In the genomic region with DNA sequence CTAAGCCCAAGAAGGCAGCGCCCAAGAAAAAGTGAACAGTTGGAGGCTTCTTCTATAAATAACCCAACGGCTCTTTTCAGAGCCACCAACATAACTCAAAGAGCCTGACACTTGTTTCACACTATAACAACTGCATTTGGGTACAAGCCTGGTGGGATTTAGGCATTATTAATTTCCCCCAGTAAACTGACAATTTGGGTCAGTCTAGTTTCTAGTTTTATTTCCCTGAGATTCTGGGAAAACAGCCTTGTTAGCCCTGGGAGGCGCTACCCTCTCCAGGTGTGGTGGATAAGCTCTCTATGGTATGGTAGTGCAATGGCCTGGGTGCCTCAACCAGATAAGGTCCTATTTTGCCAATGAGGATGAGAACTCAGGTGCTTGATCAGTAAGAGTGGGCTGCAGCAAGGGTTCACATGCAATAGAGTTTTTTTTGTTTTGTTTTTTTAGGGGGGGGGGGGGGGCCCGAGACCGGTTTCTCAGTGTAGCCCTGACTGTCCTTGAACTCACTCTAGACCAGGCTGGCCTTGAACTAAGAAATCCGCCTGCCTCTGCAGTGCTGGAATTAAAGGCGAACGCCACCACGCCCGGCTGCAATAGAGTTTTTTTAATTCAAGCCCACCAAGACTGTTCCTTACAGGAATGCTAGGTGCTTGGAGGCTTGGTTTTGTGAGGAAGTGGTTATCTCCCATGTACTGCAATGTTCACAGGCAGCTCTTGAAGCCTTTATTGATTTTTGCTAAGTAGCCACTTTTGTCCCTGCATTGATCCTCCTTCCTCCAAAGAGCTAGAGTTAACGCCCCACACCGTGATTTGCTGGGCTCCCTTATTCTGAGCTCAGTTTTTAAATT, we compare ENCODE assay signal across 9 mouse cellular contexts. TPM values are rescaled to one million over a fixed set of nuclear protein-coding genes. Genes with fewer than 3 reads are reported as not detected.
DNase-seq lines count a peak whose midpoint lies in the region; ATAC-seq and TF ChIP-seq lines count a peak whose summit lies in the region.
"Had no signal": no experiment of that assay in that cellular context is flagged by ENCODE, and none has a peak within 500 bp of the region (broad histone marks: within the 10 kb centered on the region; RNA-seq: fewer than 3 reads in every experiment).

No protein-coding gene starts in this region.

- H3K4me1 ChIP-seq in heart, embryonic 12.5 days (replicated peaks): peaks cover 27% of the 10 kb centered on the region
- H3K4me1 ChIP-seq in G1E (ENCODE audit: insufficient read depth, low read depth, low read length): peaks cover 60% of the 10 kb centered on the region
- peaks cover 17% of the 10 kb centered on the region for H3K4me1 ChIP-seq in forebrain, postnatal 0 days (ENCODE audit: insufficient read depth)

- H3K4me2 ChIP-seq in heart, embryonic 12.5 days: peak overlapping the region; percentile 80
- H3K4me2 ChIP-seq in forebrain, postnatal 0 days (ENCODE audit: low read depth): peak overlapping the region; percentile 77

- no peak for TF ChIP-seq CTCF in G1E (IDR thresholded peaks at IDR 0.05; ENCODE audit: low read depth, low read length)
- TF ChIP-seq CTCF in forebrain, postnatal 0 days (IDR thresholded peaks at IDR 0.05; ENCODE audit: low read depth): no peak

- peak overlapping the region; percentile 94 for H3K27ac ChIP-seq in heart, embryonic 12.5 days (ENCODE audit: poor library complexity, severe bottlenecking)
- H3K27ac ChIP-seq in forebrain, postnatal 0 days (ENCODE audit: low read depth, low read length): peak overlapping the region; percentile 91; the same call in 1 of the 2 replicates
- peak overlapping the region; percentile 70 for H3K27ac ChIP-seq in macrophage

- peak overlapping the region; percentile 81 for H3K9ac ChIP-seq in heart, embryonic 12.5 days
- H3K9ac ChIP-seq in forebrain, postnatal 0 days: peak overlapping the region; percentile 66

- H3K4me3 ChIP-seq in heart, embryonic 12.5 days: peak overlapping the region; percentile 57
- H3K4me3 ChIP-seq in G1E (ENCODE audit: low read depth, low read length) (peak overlapping the region; percentile 64; the same call in 1 of the 2 replicates), macrophage (ENCODE audit: inconsistent target) (peak overlapping the region; percentile 32)
- H3K4me3 ChIP-seq in forebrain, postnatal 0 days (ENCODE audit: low read depth, low read length): peak overlapping the region; percentile 52

- intact Hi-C loops in heart, postnatal 25 days (cut with DNase I): loop anchor here (5.0 kb wide), 1 partner anchor 332 kb away; no protein-coding TSS in a partner anchor

- H3K79me2 ChIP-seq in macrophage (ENCODE audit: inconsistent target): no peaks in the 10 kb centered on the region

- ATAC-seq in heart, embryonic 12.5 days (ENCODE audit: insufficient number of reproducible peaks, low FRiP score): no peak
- no peak for ATAC-seq in G1E (ENCODE audit: extremely low read depth, insufficient number of reproducible peaks, low FRiP score, poor library complexity, severe bottlenecking)
- ATAC-seq in forebrain, postnatal 0 days: no peak

- no peaks in the 10 kb centered on the region for H3K27me3 ChIP-seq in heart, embryonic 12.5 days (replicated peaks)
- no peaks in the 10 kb centered on the region for H3K27me3 ChIP-seq in G1E (ENCODE audit: insufficient read depth, low read length)
- H3K27me3 ChIP-seq in forebrain, postnatal 0 days (ENCODE audit: insufficient read depth, low read length): no peaks in the 10 kb centered on the region
- H3K27me3 ChIP-seq: Patski had no signal

- H3K36me3 ChIP-seq in heart, embryonic 12.5 days: no peaks in the 10 kb centered on the region
- H3K36me3 ChIP-seq in G1E (replicated peaks) (no peaks in the 10 kb centered on the region), macrophage (ENCODE audit: inconsistent target) (no peaks in the 10 kb centered on the region)
- no peaks in the 10 kb centered on the region for H3K36me3 ChIP-seq in forebrain, postnatal 0 days (ENCODE audit: insufficient read depth)

- DNase-seq in heart, postnatal 25 days (ENCODE audit: low spot score): no peak
- DNase-seq in G1E (ENCODE audit: low spot score): no peak
- no peak for DNase-seq in forebrain, postnatal 0 days
- no peak for DNase-seq in adrenal gland, postnatal 4 days (ENCODE audit: low spot score in 2 of 2)
- DNase-seq in urinary bladder, postnatal 14 days (ENCODE audit: low spot score): no peak
- no peak for DNase-seq in urinary bladder, postnatal 25 days (ENCODE audit: low spot score)

- no peaks in the 10 kb centered on the region for H3K9me3 ChIP-seq in heart, embryonic 12.5 days (replicated peaks)
- no peaks in the 10 kb centered on the region for H3K9me3 ChIP-seq in G1E (replicated peaks)
- H3K9me3 ChIP-seq in forebrain, postnatal 0 days (ENCODE audit: low read length): no peaks in the 10 kb centered on the region

- 38% methylated on average over 12 of the region's 12 CpGs for WGBS in heart, embryonic 12.5 days
- 32% methylated on average over 12 of the region's 12 CpGs for WGBS in forebrain, postnatal 0 days
- 64% methylated on average over 12 of the region's 12 CpGs for WGBS in macrophage (ENCODE audit: missing documents)

RNA-seq across cellular contexts. Expression of a gene that starts 1.1 kb away (rescaled TPM):
- polyA plus RNA-seq in heart, embryonic 12.5 days (2016; fragmentation: Nextera tagmentation; extraction: Ambion mirVana): 0.54 and 1.4 TPM in 2 replicates
- total RNA-seq in heart, postnatal 25 days (2021): 1 to 10 TPM; 5.4 to 9.2 TPM
- total RNA-seq in G1E (2014; fragmentation: Nextera tagmentation) (351 and 375 TPM in 2 replicates), G1E (2017) (1,895 and 1,917 TPM in 2 replicates)
- polyA plus RNA-seq in G1E (2012) (0.90 and 1.9 TPM in 2 replicates), macrophage (2018) (0.43 TPM in 1 of 3 replicates, not detected in the others)
- total RNA-seq in forebrain, postnatal 0 days (2014; rRNA removed): 195 and 202 TPM in 2 replicates
- polyA plus RNA-seq in forebrain, postnatal 0 days (2015; fragmentation: Nextera tagmentation; extraction: Ambion mirVana): 0.36 and 0.40 TPM in 2 replicates
- total RNA-seq in macrophage (2018; cell fraction: chromatin; rRNA removed): 10 to 100 TPM in 9 of 26 experiments, 1 to 10 TPM in 13, not detected in 4; 1.6 to 48.0 (median 6.9) TPM
- total RNA-seq in macrophage (2018; cell fraction: cytosol; rRNA removed): 10 to 100 TPM in 19 of 26 experiments, 1 to 10 TPM in 7; 3.7 to 40.5 (median 16.0) TPM
- total RNA-seq in macrophage (2018; cell fraction: nucleus; rRNA removed): 10 to 100 TPM in 7 of 26 experiments, 1 to 10 TPM in 19; 1.6 to 84.4 (median 6.7) TPM
- 100 to 1,000 TPM; 405 to 481 TPM for total RNA-seq in adrenal gland, postnatal 4 days (2021)

RNA-seq across cellular contexts. Expression of a gene that starts 2.4 kb away (rescaled TPM):
- 1.7 and 3.5 TPM in 2 replicates for polyA plus RNA-seq in heart, embryonic 12.5 days (2016; fragmentation: Nextera tagmentation; extraction: Ambion mirVana)
- total RNA-seq in heart, postnatal 25 days (2021): 10 to 100 TPM; 15.8 to 18.0 TPM
- total RNA-seq in G1E (2014; fragmentation: Nextera tagmentation) (261 and 263 TPM in 2 replicates), G1E (2017) (139 and 203 TPM in 2 replicates)
- polyA plus RNA-seq in G1E (2012) (5.3 and 8.2 TPM in 2 replicates), macrophage (2018) (not detected in 3 replicates)
- total RNA-seq in forebrain, postnatal 0 days (2014; rRNA removed): 483 and 512 TPM in 2 replicates
- 1.2 and 2.2 TPM in 2 replicates for polyA plus RNA-seq in forebrain, postnatal 0 days (2015; fragmentation: Nextera tagmentation; extraction: Ambion mirVana)
- 10 to 100 TPM in 5 of 26 experiments, 1 to 10 TPM in 12, not detected in 9; 3.3 to 49.0 (median 5.9) TPM for total RNA-seq in macrophage (2018; cell fraction: chromatin; rRNA removed)
- 10 to 100 TPM in 17 of 26 experiments, 1 to 10 TPM in 9; 3.3 to 36.0 (median 11.7) TPM for total RNA-seq in macrophage (2018; cell fraction: cytosol; rRNA removed)
- 10 to 100 TPM in 7 of 26 experiments, 1 to 10 TPM in 15, not detected in 4; 2.1 to 57.8 (median 5.7) TPM for total RNA-seq in macrophage (2018; cell fraction: nucleus; rRNA removed)
- total RNA-seq in adrenal gland, postnatal 4 days (2021): 100 to 1,000 TPM; 459 to 527 TPM

RNA-seq across cellular contexts. Expression of a gene that starts 3.5 kb away (rescaled TPM):
- polyA plus RNA-seq in heart, embryonic 12.5 days (2016; fragmentation: Nextera tagmentation; extraction: Ambion mirVana): not detected in 2 replicates
- 10 to 100 TPM; 12.6 to 15.8 TPM for total RNA-seq in heart, postnatal 25 days (2021)
- total RNA-seq in G1E (2014; fragmentation: Nextera tagmentation): 408 and 465 TPM in 2 replicates
- 867 and 973 TPM in 2 replicates for total RNA-seq in G1E (2017)
- 12.0 and 53.5 TPM in 2 replicates for polyA plus RNA-seq in G1E (2012)
- 303 and 421 TPM in 2 replicates for total RNA-seq in forebrain, postnatal 0 days (2014; rRNA removed)
- 0.64 TPM in 1 of 2 replicates, not detected in the other for polyA plus RNA-seq in forebrain, postnatal 0 days (2015; fragmentation: Nextera tagmentation; extraction: Ambion mirVana)
- total RNA-seq in macrophage (2018; cell fraction: chromatin; rRNA removed): 10 to 100 TPM in 1 of 26 experiments, 1 to 10 TPM in 13, not detected in 12; 1.7 to 19.1 (median 4.2) TPM
- total RNA-seq in macrophage (2018; cell fraction: cytosol; rRNA removed): 10 to 100 TPM in 19 of 26 experiments, 1 to 10 TPM in 7; 5.3 to 39.2 (median 14.2) TPM
- total RNA-seq in macrophage (2018; cell fraction: nucleus; rRNA removed): 10 to 100 TPM in 3 of 26 experiments, 1 to 10 TPM in 17, not detected in 6; 1.7 to 19.3 (median 5.2) TPM
- not detected in 3 replicates for polyA plus RNA-seq in macrophage (2018)
- 100 to 1,000 TPM; 348 to 415 TPM for total RNA-seq in adrenal gland, postnatal 4 days (2021)

RNA-seq across cellular contexts. Expression of a gene that starts 5.2 kb away (rescaled TPM):
- 0.13 TPM in 1 of 2 replicates, not detected in the other for polyA plus RNA-seq in heart, embryonic 12.5 days (2016; fragmentation: Nextera tagmentation; extraction: Ambion mirVana)
- total RNA-seq in heart, postnatal 25 days (2021): not detected
- total RNA-seq in G1E (2014; fragmentation: Nextera tagmentation): not detected in 2 replicates
- 0.27 TPM in 1 of 2 replicates, not detected in the other for total RNA-seq in G1E (2017)
- polyA plus RNA-seq in G1E (2012): not detected in 2 replicates
- 0.23 TPM in 1 of 2 replicates, not detected in the other for total RNA-seq in forebrain, postnatal 0 days (2014; rRNA removed)
- polyA plus RNA-seq in forebrain, postnatal 0 days (2015; fragmentation: Nextera tagmentation; extraction: Ambion mirVana): 0.09 TPM in 1 of 2 replicates, not detected in the other
- under 1 TPM in 4 of 26 experiments, not detected in 22; 0.62 to 0.77 (median 0.68) TPM for total RNA-seq in macrophage (2018; cell fraction: chromatin; rRNA removed)
- under 1 TPM in 4 of 26 experiments, not detected in 22; 0.05 to 0.21 (median 0.10) TPM for total RNA-seq in macrophage (2018; cell fraction: cytosol; rRNA removed)
- under 1 TPM in 4 of 26 experiments, not detected in 22; 0.40 to 0.61 (median 0.52) TPM for total RNA-seq in macrophage (2018; cell fraction: nucleus; rRNA removed)
- polyA plus RNA-seq in macrophage (2018): not detected in 3 replicates
- total RNA-seq in adrenal gland, postnatal 4 days (2021): under 1 TPM in 1 of 2 experiments, not detected in 1; 0.20 TPM
- polyA plus RNA-seq: Patski had no signal

RNA-seq across cellular contexts. Expression of a gene that starts 7.7 kb away (rescaled TPM):
- 2.1 and 2.3 TPM in 2 replicates for polyA plus RNA-seq in heart, embryonic 12.5 days (2016; fragmentation: Nextera tagmentation; extraction: Ambion mirVana)
- total RNA-seq in heart, postnatal 25 days (2021): 10 to 100 TPM; 13.3 to 23.6 TPM
- total RNA-seq in G1E (2014; fragmentation: Nextera tagmentation): 272 and 301 TPM in 2 replicates
- 2,655 and 2,848 TPM in 2 replicates for total RNA-seq in G1E (2017)
- 6.6 and 21.7 TPM in 2 replicates for polyA plus RNA-seq in G1E (2012)
- 184 and 254 TPM in 2 replicates for total RNA-seq in forebrain, postnatal 0 days (2014; rRNA removed)
- polyA plus RNA-seq in forebrain, postnatal 0 days (2015; fragmentation: Nextera tagmentation; extraction: Ambion mirVana): 1.8 and 3.0 TPM in 2 replicates
- total RNA-seq in macrophage (2018; cell fraction: chromatin; rRNA removed): 10 to 100 TPM in 18 of 26 experiments, 1 to 10 TPM in 5, not detected in 3; 4.5 to 72.5 (median 15.5) TPM
- total RNA-seq in macrophage (2018; cell fraction: cytosol; rRNA removed): 100 to 1,000 TPM in 2 of 26 experiments, 10 to 100 TPM in 24; 12.7 to 122 (median 32.5) TPM
- total RNA-seq in macrophage (2018; cell fraction: nucleus; rRNA removed): 100 to 1,000 TPM in 1 of 26 experiments, 10 to 100 TPM in 19, 1 to 10 TPM in 5, not detected in 1; 5.5 to 124 (median 19.4) TPM
- 0.99 TPM in 1 of 3 replicates, not detected in the others for polyA plus RNA-seq in macrophage (2018)
- 100 to 1,000 TPM; 436 to 510 TPM for total RNA-seq in adrenal gland, postnatal 4 days (2021)

Comparison
In these comparisons a context has a peak if more than half of its experiments do, and no peak if none do; other contexts are left out.
1. RNA of a gene that starts 1.1 kb away (total RNA-seq): 351 to 1,917 TPM in G1E, 405 to 481 TPM in adrenal gland, postnatal 4 days and 195 to 202 TPM in forebrain, postnatal 0 days; 5.4 to 9.2 TPM in heart, postnatal 25 days; every median in the first group is over 10 times any median in the second.
2. RNA of a gene that starts 2.4 kb away (total RNA-seq): 459 to 527 TPM in adrenal gland, postnatal 4 days, 483 to 512 TPM in forebrain, postnatal 0 days and 139 to 263 TPM in G1E; 15.8 to 18.0 TPM in heart, postnatal 25 days; every median in the first group is over 4 times any median in the second.
3. RNA of a gene that starts 3.5 kb away (total RNA-seq): 408 to 973 TPM in G1E, 348 to 415 TPM in adrenal gland, postnatal 4 days and 303 to 421 TPM in forebrain, postnatal 0 days; 12.6 to 15.8 TPM in heart, postnatal 25 days; every median in the first group is over 10 times any median in the second.
4. Peak in every context shown above with its lines, with median percentiles within 50 percentile points of each other: H3K27ac ChIP-seq and H3K4me3 ChIP-seq.